Mouse (Mus musculus): Measurements from ENCODE around the gene Neu4.

DNA sequence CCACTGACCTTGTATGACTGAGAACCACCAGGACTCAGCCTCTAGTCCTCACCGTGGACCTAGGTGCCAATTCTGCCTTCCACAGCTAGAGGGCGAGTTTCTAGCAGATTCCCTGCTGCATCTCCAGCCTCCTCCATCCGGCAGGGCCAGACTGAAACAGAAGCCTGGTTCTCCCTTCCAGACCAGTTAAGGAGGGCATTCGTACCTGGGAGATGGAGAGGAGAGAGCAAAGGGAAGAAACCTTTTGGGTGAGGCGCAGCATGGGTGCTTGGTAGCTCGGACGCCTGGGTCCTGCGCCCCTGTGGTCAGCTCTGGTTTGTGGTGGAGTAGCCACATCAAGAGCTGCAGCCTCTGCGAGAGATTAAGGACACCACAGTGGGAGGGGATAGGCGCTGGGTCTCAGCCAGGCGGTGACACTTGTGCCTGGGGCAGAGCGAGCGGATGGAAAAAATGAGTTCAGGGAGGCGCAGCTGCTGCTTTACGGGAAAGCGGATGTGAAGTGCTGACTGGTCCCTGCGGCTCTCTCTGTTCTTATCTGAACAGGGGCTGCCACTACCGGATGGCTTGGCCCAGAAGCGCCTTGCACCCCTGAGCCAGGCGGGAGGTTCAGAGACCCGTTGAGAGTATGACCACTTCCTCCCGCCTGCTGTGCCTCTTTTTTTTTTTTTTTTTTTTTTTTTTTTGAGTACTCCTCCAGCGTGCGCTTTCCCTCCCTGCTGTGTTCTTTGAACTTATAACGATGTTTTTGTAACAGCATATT is 14.9 kb downstream of the Neu4 start:
- TF ChIP-seq POLR2A (IDR thresholded peaks at IDR 0.05; ENCODE audit: insufficient read depth, low read length) (no peak), CTCF (IDR thresholded peaks at IDR 0.05; ENCODE audit: low read depth, low read length) (peak; percentile 91)

All from ES-Bruce4 (cell line).